Mouse (Mus musculus): ENCODE data around the gene Col5a2.

DNA sequence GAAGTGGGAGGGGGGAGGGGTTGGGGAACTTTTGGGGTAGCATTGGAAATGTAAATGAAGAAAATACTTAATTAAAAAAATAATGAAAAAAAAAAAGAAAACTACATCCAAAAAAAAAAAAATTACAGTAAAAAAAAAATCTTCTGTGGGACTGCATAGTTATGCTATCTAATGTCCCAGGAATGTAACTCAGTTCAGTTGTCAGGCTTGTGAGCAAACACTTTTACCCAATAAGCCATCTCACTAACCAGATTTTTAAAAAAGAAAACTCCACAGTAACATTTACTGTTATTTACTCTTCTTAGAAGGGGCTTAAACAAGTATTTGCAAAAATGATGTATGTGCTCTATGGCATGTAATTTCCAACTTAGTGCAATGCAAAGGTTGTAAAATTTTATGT lies 24.0 kb downstream of the Col5a2 start:
- no peak for TF ChIP-seq GATA1 (IDR thresholded peaks at IDR 0.05; ENCODE audit: low read length)
- TF ChIP-seq TAL1 (IDR thresholded peaks at IDR 0.05; ENCODE audit: low read length) = no peak
